Mouse (Mus musculus) embryonic fibroblast, embryonic 13.5 days (primary cell): ENCODE measurements around the gene Drp2.

Experiments
- CTCF ChIP-seq: IDR thresholded peaks from 2 replicates; pipeline ENCODE4 v1.5.1; 2011; ENCODE audit warnings: mild to moderate bottlenecking, control low read depth, low read length, moderate library complexity, borderline replicate concordance; ENCODE audit not compliant: insufficient read depth
- POLR2A ChIP-seq: IDR thresholded peaks from 2 replicates; pipeline ENCODE4 v1.6.1; 2011; ENCODE audit warnings: low read depth, mild to moderate bottlenecking, control low read depth, low read length, moderate library complexity

- no peak for TF ChIP-seq CTCF
- TF ChIP-seq POLR2A: no peak
Measured at GRCm38 (mm10) chrX:134374190-134374589, 30.2 kb upstream of the Drp2 start.
